Mouse (Mus musculus) kidney, embryonic 15.5 days (tissue): ENCODE data around the gene Ednra. TPM values are rescaled to one million over a fixed set of nuclear protein-coding genes. Genes with fewer than 3 reads are reported as not detected.
"Not testable (repeated sequence)": the region's sequence is repeated elsewhere in the genome, so short reads cannot be mapped to it uniquely, and the experiment has no call there.

Experiments
- ATAC-seq: fragments of 200-750 bp; cut with Nextera tagmentation; replicated peaks from 2 replicates; pipeline ENCODE4 v1.8.0; 2017; ENCODE audit warnings: moderate TSS enrichment; ENCODE audit not compliant: low FRiP score
- H3K27ac ChIP-seq: fragments of 300-500 bp; sonication (generic); 2 replicates; pipeline ENCODE4 v1.5.1; 2015; ENCODE audit warnings: mild to moderate bottlenecking, inconsistent platforms
- H3K27me3 ChIP-seq: fragments of 300-500 bp; sonication (generic); 2 replicates; pipeline ENCODE4 v1.6.1; 2015; ENCODE audit warnings: inconsistent platforms
- H3K36me3 ChIP-seq: fragments of 300-500 bp; sonication (generic); 2 replicates; pipeline ENCODE4 v1.6.1; 2015; ENCODE audit warnings: inconsistent platforms
- H3K4me1 ChIP-seq: fragments of 300-500 bp; sonication (generic); 2 replicates; pipeline ENCODE4 v1.6.1; 2015; ENCODE audit warnings: inconsistent platforms
- H3K4me2 ChIP-seq: fragments of 300-500 bp; sonication (generic); 2 replicates; pipeline ENCODE4 v1.6.1; 2015; ENCODE audit warnings: moderate library complexity, mild to moderate bottlenecking, inconsistent platforms
- H3K4me3 ChIP-seq: fragments of 300-500 bp; sonication (generic); replicated peaks from 2 replicates; pipeline ENCODE4 v1.5.1; 2015; ENCODE audit warnings: mild to moderate bottlenecking, inconsistent platforms
- H3K9ac ChIP-seq: fragments of 300-500 bp; sonication (generic); 2 replicates; pipeline ENCODE4 v1.6.1; 2015; ENCODE audit warnings: mild to moderate bottlenecking, inconsistent platforms
- H3K9me3 ChIP-seq: fragments of 300-500 bp; sonication (generic); replicated peaks from 2 replicates; pipeline ENCODE4 v1.6.1; 2016; ENCODE audit warnings: inconsistent platforms
- WGBS: fragments of 180-500 bp; shearing (Covaris S2); methylation state at CpG from one replicate; pipeline ENCODE4 v1.1.7; 2015; ENCODE audit warnings: mixed read lengths; 5-methylcytosine and 5-hydroxymethylcytosine counted together
- polyA plus RNA-seq: library from polyadenylated mRNA; unstranded; fragments of >200 nt; fragmentation: Nextera tagmentation; extraction: Ambion mirVana; gene quantifications from 2 replicates; pipeline ENCODE4 v1.2.1, GENCODE M21; 2015

The Ednra gene
- polyA plus RNA-seq, 1 experiment from 2014 or later = 30.5 TPM

GRCm38 (mm10) chr8:77714455-77714854, 9.8 kb downstream of the Ednra start:
- Histone ChIP-seq H3K4me1 (peaks cover 41% of the 10 kb centered on the region), H3K4me2 (no peak overlapping the region), H3K27me3 (no peaks in the 10 kb centered on the region), H3K36me3 (peaks cover 5% of the 10 kb centered on the region), H3K4me3 (no peak overlapping the region), H3K9ac (no peak overlapping the region), H3K9me3 (no peaks in the 10 kb centered on the region), H3K27ac (no peak overlapping the region)
- WGBS = 66% methylated on average over 7 of the region's 7 CpGs
- no peak for ATAC-seq

- Histone ChIP-seq H3K9me3 (no peaks in the 10 kb centered on the region), H3K36me3 (no peaks in the 10 kb centered on the region), H3K27me3 (no peaks in the 10 kb centered on the region), H3K4me2 (no peak overlapping the region), H3K4me3 (no peak overlapping the region), H3K27ac (no peak overlapping the region), H3K9ac (no peak overlapping the region), H3K4me1 (peaks cover 40% of the 10 kb centered on the region)
- 74% methylated on average over 5 of the region's 5 CpGs for WGBS
- ATAC-seq = no peak
Measured at GRCm38 (mm10) chr8:77713688-77714087, 10.6 kb downstream of the Ednra start.

GRCm38 (mm10) chr8:77704768-77705167, 19.5 kb downstream of the Ednra start:
- Histone ChIP-seq H3K36me3 (no peaks in the 10 kb centered on the region), H3K9me3 (no peaks in the 10 kb centered on the region), H3K4me3 (no peak overlapping the region), H3K27ac (no peak overlapping the region), H3K9ac (no peak overlapping the region), H3K27me3 (no peaks in the 10 kb centered on the region), H3K4me1 (peaks cover 13% of the 10 kb centered on the region), H3K4me2 (no peak overlapping the region)
- ATAC-seq = no peak
- 87% methylated on average over 4 of the region's 4 CpGs for WGBS

GRCm38 (mm10) chr8:77698028-77698427, 26.2 kb downstream of the Ednra start:
- Histone ChIP-seq H3K4me3 (no peak overlapping the region), H3K9me3 (no peaks in the 10 kb centered on the region), H3K9ac (no peak overlapping the region), H3K36me3 (no peaks in the 10 kb centered on the region), H3K27ac (no peak overlapping the region), H3K4me2 (no peak overlapping the region), H3K4me1 (peaks cover 11% of the 10 kb centered on the region), H3K27me3 (no peaks in the 10 kb centered on the region)
- no peak for ATAC-seq
- WGBS = 84% methylated on average over 10 of the region's 10 CpGs

GRCm38 (mm10) chr8:77696182-77696581, 28.1 kb downstream of the Ednra start:
- H3K27ac ChIP-seq = peak overlapping the region; percentile 58; the same call in 1 of the 2 replicates
- 55% methylated on average over 4 of the region's 4 CpGs for WGBS
- no peak overlapping the region for H3K4me3 ChIP-seq
- peaks cover 11% of the 10 kb centered on the region for H3K4me1 ChIP-seq
- no peak for ATAC-seq
- H3K4me2 ChIP-seq = no peak overlapping the region
- no peaks in the 10 kb centered on the region for H3K9me3 ChIP-seq
- no peaks in the 10 kb centered on the region for H3K36me3 ChIP-seq
- no peak overlapping the region for H3K9ac ChIP-seq
- no peaks in the 10 kb centered on the region for H3K27me3 ChIP-seq

- H3K4me3 ChIP-seq = no peak overlapping the region
- 32% methylated on average over 5 of the region's 5 CpGs for WGBS
- no peak for ATAC-seq
Measured at GRCm38 (mm10) chr8:77695486-77696058, 28.7 kb downstream of the Ednra start.

GRCm38 (mm10) chr8:77695070-77695469, 29.2 kb downstream of the Ednra start:
- H3K9ac ChIP-seq = no peak overlapping the region
- no peak overlapping the region for H3K4me2 ChIP-seq
- no peaks in the 10 kb centered on the region for H3K27me3 ChIP-seq
- no peaks in the 10 kb centered on the region for H3K36me3 ChIP-seq
- 52% methylated on average over 3 of the region's 3 CpGs for WGBS
- peaks cover 11% of the 10 kb centered on the region for H3K4me1 ChIP-seq
- no peak overlapping the region for H3K4me3 ChIP-seq
- no peak for ATAC-seq
- no peaks in the 10 kb centered on the region for H3K9me3 ChIP-seq
- no peak overlapping the region for H3K27ac ChIP-seq

More at GRCm38 (mm10) chr8:77695486-77696058, 28.7 kb downstream of the Ednra start:
- Histone ChIP-seq H3K4me2 (no peak overlapping the region), H3K4me1 (peaks cover 11% of the 10 kb centered on the region), H3K27me3 (no peaks in the 10 kb centered on the region), H3K9ac (no peak overlapping the region), H3K27ac (peak overlapping the region; percentile 58; the same call in 1 of the 2 replicates), H3K36me3 (no peaks in the 10 kb centered on the region), H3K9me3 (no peaks in the 10 kb centered on the region)

- Histone ChIP-seq H3K4me3 (no peak overlapping the region), H3K9me3 (no peaks in the 10 kb centered on the region), H3K9ac (no peak overlapping the region), H3K27me3 (no peaks in the 10 kb centered on the region), H3K4me1 (peaks cover 11% of the 10 kb centered on the region), H3K27ac (no peak overlapping the region), H3K4me2 (no peak overlapping the region), H3K36me3 (no peaks in the 10 kb centered on the region)
- ATAC-seq = no peak
- WGBS = 85% methylated on average over 4 of the region's 4 CpGs
Measured at GRCm38 (mm10) chr8:77694588-77694987, 29.7 kb downstream of the Ednra start.

GRCm38 (mm10) chr8:77689421-77690059, 34.7 kb downstream of the Ednra start:
- H3K36me3 ChIP-seq = peaks cover 10% of the 10 kb centered on the region; the same call in 1 of the 2 replicates
- H3K27ac ChIP-seq, ATAC-seq, H3K4me2 ChIP-seq, H3K27me3 ChIP-seq, H3K4me3 ChIP-seq, H3K4me1 ChIP-seq, H3K9me3 ChIP-seq, H3K9ac ChIP-seq: not testable (repeated sequence)
- WGBS = 74% methylated on average over 7 of the region's 7 CpGs

- Histone ChIP-seq H3K27ac (no peak overlapping the region), H3K4me2 (no peak overlapping the region), H3K36me3 (peaks cover 10% of the 10 kb centered on the region; the same call in 1 of the 2 replicates), H3K9me3 (no peaks in the 10 kb centered on the region), H3K4me3 (no peak overlapping the region), H3K27me3 (no peaks in the 10 kb centered on the region), H3K4me1 (peaks cover 2% of the 10 kb centered on the region; the same call in 1 of the 2 replicates), H3K9ac (no peak overlapping the region)
- WGBS = 73% methylated on average over 5 of the region's 5 CpGs
- no peak for ATAC-seq
Measured at GRCm38 (mm10) chr8:77688978-77689377, 35.3 kb downstream of the Ednra start.

GRCm38 (mm10) chr8:77684372-77684771, 39.9 kb downstream of the Ednra start:
- Histone ChIP-seq H3K27me3 (no peaks in the 10 kb centered on the region), H3K9me3 (no peaks in the 10 kb centered on the region), H3K27ac (0 out of 2 replicates have a peak overlapping the region, but pooled peaks have one; percentile 28), H3K36me3 (peaks cover 10% of the 10 kb centered on the region; the same call in 1 of the 2 replicates), H3K4me1 (peaks cover 17% of the 10 kb centered on the region), H3K9ac (no peak overlapping the region), H3K4me2 (no peak overlapping the region), H3K4me3 (no peak overlapping the region)
- 77% methylated on average over 6 of the region's 6 CpGs for WGBS
- no peak for ATAC-seq

GRCm38 (mm10) chr8:77683356-77684106, 40.7 kb downstream of the Ednra start:
- no peak for ATAC-seq
- peaks cover 17% of the 10 kb centered on the region for H3K4me1 ChIP-seq

More at GRCm38 (mm10) chr8:77683356-77684106, 40.7 kb downstream of the Ednra start:
- no peak overlapping the region for H3K4me2 ChIP-seq
- H3K9ac ChIP-seq = no peak overlapping the region
- H3K27me3 ChIP-seq = no peaks in the 10 kb centered on the region
- no peaks in the 10 kb centered on the region for H3K9me3 ChIP-seq
- peaks cover 10% of the 10 kb centered on the region; the same call in 1 of the 2 replicates for H3K36me3 ChIP-seq
- no peak overlapping the region for H3K4me3 ChIP-seq
- H3K27ac ChIP-seq = peak overlapping the region; percentile 71
- WGBS = 78% methylated on average over 6 of the region's 6 CpGs
